Mouse (Mus musculus): ENCODE data around the gene Smarca4. TPM values are rescaled to one million over a fixed set of nuclear protein-coding genes. Genes with fewer than 3 reads are reported as not detected.

Smarca4 gene
- polyA plus RNA-seq, 1 experiment from 2014 or later = 83.2 TPM

DNA sequence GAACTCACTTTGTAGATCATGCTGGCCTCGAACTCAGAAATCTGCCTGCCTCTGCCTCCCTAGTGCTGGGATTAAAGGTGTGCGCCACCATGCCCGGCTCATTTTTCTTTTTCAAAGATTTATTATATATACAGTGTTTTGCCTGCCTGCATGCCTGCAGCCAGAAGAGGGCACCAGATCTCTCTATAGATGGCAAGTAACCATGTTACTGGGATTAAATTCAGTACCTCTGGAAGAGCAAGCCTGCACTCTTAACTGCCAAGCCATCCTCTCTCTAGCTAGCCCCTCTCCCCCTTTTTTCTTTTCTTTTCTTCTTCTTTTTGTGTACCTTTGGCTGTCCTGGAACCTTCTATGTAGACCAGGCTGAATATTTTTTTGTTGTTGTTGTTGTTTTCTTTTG lies 14.7 kb downstream of the Smarca4 start:
- H3K9ac ChIP-seq = no peak overlapping the region
- no peaks in the 10 kb centered on the region for H3K9me3 ChIP-seq
- 69% methylated on average over 3 of the region's 3 CpGs for WGBS
- no peaks in the 10 kb centered on the region for H3K4me1 ChIP-seq
- H3K27ac ChIP-seq = no peak overlapping the region
- no peak for ATAC-seq (ENCODE audit: borderline replicate concordance, extremely low read depth, low FRiP score, low TSS enrichment)
- peaks cover 28% of the 10 kb centered on the region for H3K36me3 ChIP-seq
- H3K27me3 ChIP-seq = no peaks in the 10 kb centered on the region
- H3K4me3 ChIP-seq = no peak overlapping the region
- no peak overlapping the region for H3K4me2 ChIP-seq

DNA sequence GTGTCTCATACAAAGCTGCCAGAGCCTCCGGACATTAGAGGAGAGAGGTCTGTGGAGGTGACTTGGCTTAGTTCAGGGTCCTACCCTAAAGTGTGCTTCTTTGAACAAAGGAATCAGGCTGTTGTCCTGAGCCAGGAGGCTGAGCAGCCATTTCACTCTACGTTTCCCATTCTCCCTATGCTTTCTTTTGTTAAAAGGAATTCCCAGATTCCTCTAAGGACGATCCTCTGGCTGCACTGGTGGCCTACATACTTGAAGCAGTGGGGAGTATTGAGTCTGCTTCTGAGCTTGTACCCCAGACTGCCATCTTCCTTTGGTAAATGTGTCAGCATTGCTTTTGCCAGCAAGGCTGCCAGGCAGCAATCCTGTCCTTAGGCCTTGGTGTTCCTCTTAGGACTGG lies 17.1 kb downstream of the Smarca4 start:
- Histone ChIP-seq H3K27me3 (no peaks in the 10 kb centered on the region), H3K9ac (no peak overlapping the region), H3K4me3 (no peak overlapping the region), H3K9me3 (no peaks in the 10 kb centered on the region), H3K27ac (no peak overlapping the region), H3K36me3 (peaks cover 53% of the 10 kb centered on the region), H3K4me1 (no peaks in the 10 kb centered on the region), H3K4me2 (no peak overlapping the region)
- ATAC-seq (ENCODE audit: borderline replicate concordance, extremely low read depth, low FRiP score, low TSS enrichment) = no peak
- 88% methylated on average over 3 of the region's 3 CpGs for WGBS

DNA sequence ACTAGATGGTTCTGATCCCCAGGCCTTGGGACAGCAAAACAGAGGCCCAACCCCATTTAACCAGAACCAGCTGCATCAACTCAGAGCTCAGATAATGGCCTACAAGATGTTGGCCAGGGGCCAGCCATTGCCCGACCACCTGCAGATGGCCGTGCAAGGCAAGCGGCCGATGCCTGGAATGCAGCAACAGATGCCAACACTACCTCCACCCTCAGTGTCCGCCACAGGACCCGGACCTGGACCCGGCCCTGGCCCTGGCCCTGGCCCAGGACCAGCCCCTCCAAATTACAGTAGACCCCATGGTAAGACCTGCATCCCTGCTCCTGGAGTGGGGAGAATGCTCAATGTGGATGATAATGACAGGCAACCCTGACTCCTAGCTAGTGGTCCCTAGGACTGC lies 19.7 kb downstream of the Smarca4 start:
- Histone ChIP-seq H3K4me1 (no peaks in the 10 kb centered on the region), H3K27me3 (no peaks in the 10 kb centered on the region), H3K4me3 (no peak overlapping the region), H3K4me2 (no peak overlapping the region), H3K27ac (no peak overlapping the region), H3K9me3 (no peaks in the 10 kb centered on the region), H3K9ac (no peak overlapping the region), H3K36me3 (peaks cover 78% of the 10 kb centered on the region)
- WGBS = 55% methylated on average over 7 of the region's 7 CpGs
- ATAC-seq (ENCODE audit: borderline replicate concordance, extremely low read depth, low FRiP score, low TSS enrichment) = no peak

DNA sequence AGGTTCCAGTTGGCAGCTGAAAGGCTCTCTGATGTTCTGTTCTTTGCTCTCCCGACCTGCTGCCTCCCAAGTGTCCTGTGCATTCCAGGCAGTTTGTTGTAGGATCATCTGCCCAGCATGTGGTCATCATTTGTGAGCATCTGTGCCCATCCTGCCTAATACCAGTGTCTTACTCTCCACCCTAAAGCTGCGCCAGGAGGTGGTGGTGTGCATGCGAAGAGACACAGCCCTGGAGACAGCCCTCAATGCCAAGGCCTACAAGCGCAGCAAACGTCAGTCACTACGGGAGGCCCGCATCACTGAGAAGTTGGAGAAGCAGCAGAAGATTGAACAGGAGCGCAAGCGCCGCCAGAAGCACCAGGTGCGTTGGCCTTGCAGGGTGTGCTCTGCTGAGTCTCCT lies 23.1 kb downstream of the Smarca4 start:
- H3K36me3 ChIP-seq = peaks cover 97% of the 10 kb centered on the region
- WGBS = 93% methylated on average over 11 of the region's 11 CpGs
- no peak for ATAC-seq (ENCODE audit: borderline replicate concordance, extremely low read depth, low FRiP score, low TSS enrichment)
- H3K9ac ChIP-seq = no peak overlapping the region
- no peak overlapping the region for H3K4me3 ChIP-seq
- H3K27me3 ChIP-seq = no peaks in the 10 kb centered on the region
- H3K4me1 ChIP-seq = no peaks in the 10 kb centered on the region
- no peak overlapping the region for H3K27ac ChIP-seq
- no peak overlapping the region for H3K4me2 ChIP-seq
- H3K9me3 ChIP-seq = no peaks in the 10 kb centered on the region

DNA sequence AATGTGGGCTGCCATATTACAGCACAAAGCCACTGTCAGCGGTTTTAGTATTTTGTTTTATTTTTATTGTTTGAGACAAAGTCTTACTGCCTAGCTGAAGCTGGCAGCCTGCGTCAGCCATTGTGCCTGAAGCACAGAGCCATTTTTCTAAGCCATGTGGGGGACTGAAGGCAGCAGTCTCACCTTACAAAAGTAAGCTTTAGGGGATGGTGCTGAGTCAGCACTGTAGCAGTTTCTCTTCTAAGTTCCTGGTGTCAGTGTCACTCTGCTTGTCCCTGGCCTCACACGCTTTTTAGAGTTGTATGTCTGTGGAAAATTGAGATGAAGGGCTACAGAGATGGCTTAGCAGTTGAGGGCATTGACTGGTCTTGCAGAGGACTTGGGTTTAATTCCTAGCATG lies 30.4 kb downstream of the Smarca4 start:
- H3K9me3 ChIP-seq = no peaks in the 10 kb centered on the region
- H3K4me1 ChIP-seq = no peaks in the 10 kb centered on the region
- peaks cover 88% of the 10 kb centered on the region for H3K36me3 ChIP-seq
- WGBS = 92% methylated on average over 3 of the region's 3 CpGs
- no peak overlapping the region for H3K9ac ChIP-seq
- no peaks in the 10 kb centered on the region for H3K27me3 ChIP-seq
- H3K27ac ChIP-seq = no peak overlapping the region
- H3K4me2 ChIP-seq = no peak overlapping the region
- no peak for ATAC-seq (ENCODE audit: borderline replicate concordance, extremely low read depth, low FRiP score, low TSS enrichment)
- no peak overlapping the region for H3K4me3 ChIP-seq

DNA sequence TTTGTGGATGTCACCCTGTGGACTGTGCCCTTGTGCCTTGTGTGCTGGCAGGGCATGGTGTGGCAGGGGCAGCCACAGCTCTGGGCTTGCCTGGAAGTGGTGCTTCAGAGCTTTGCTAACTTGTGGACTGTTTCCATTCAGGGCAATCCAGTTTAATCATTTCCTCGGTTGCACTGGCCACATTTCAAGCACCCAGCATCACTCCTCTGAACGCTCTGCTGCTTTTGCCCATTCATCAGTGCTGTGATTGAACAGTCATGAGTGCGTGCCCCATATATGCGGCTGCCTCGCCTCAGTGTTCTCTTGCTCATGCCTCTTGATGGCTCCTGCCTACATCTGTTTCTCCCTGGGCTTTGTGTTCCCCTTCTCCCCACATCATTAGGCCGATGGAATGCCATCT lies 31.8 kb downstream of the Smarca4 start:
- Histone ChIP-seq H3K36me3 (peaks cover 80% of the 10 kb centered on the region), H3K9me3 (no peaks in the 10 kb centered on the region), H3K9ac (no peak overlapping the region), H3K4me1 (no peaks in the 10 kb centered on the region), H3K27me3 (no peaks in the 10 kb centered on the region), H3K27ac (no peak overlapping the region), H3K4me3 (no peak overlapping the region), H3K4me2 (no peak overlapping the region)
- no peak for ATAC-seq (ENCODE audit: borderline replicate concordance, extremely low read depth, low FRiP score, low TSS enrichment)
- 94% methylated on average over 6 of the region's 6 CpGs for WGBS

DNA sequence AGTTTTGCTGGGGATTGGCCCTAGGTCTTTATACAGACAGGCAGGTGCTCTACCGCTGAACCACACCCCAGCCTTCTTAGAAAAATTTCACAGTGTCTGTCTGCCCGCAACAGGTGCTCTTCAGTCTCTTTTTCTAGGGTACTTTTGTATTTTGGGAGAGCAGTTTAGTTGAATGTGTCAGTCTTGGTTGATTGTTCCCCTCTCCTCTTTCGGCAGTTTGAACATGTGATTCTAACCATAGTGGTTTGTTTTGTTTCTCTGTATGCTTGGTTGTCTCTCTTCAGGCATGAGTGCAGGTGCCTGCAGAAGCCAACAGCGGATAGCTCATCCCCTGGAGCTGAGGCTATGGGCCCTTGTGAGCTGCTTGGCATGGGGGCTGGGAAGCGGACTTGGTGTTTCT lies 36.3 kb downstream of the Smarca4 start:
- Histone ChIP-seq H3K9me3 (no peaks in the 10 kb centered on the region), H3K4me3 (no peak overlapping the region), H3K4me2 (no peak overlapping the region), H3K27ac (no peak overlapping the region), H3K4me1 (no peaks in the 10 kb centered on the region), H3K36me3 (peaks cover 82% of the 10 kb centered on the region), H3K9ac (no peak overlapping the region), H3K27me3 (no peaks in the 10 kb centered on the region)
- ATAC-seq (ENCODE audit: borderline replicate concordance, extremely low read depth, low FRiP score, low TSS enrichment) = no peak
- 86% methylated on average over 5 of the region's 5 CpGs for WGBS

DNA sequence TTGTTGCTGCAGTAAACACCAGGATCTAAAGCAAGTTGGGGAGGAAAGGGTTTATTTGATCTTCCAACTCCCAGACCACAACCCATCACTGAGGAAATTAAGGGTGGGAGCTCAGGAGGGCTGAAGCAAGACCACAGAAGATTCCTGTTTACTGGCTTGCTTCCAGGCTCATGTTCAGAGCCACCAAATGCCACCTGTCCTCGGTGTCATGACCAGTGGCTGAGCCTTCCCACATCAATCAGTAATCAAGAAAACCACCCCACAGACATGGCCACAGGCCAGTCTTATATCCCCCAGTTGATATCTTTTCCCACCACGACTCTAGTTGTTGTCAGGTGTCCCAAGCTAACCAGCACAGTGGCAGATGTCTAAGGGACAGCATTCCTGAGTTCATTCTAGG lies 37.3 kb downstream of the Smarca4 start:
- no peak overlapping the region for H3K4me2 ChIP-seq
- peaks cover 80% of the 10 kb centered on the region for H3K36me3 ChIP-seq
- no peak overlapping the region for H3K4me3 ChIP-seq
- no peak overlapping the region for H3K9ac ChIP-seq
- no peak overlapping the region for H3K27ac ChIP-seq
- no peaks in the 10 kb centered on the region for H3K4me1 ChIP-seq
- H3K9me3 ChIP-seq = no peaks in the 10 kb centered on the region
- no peaks in the 10 kb centered on the region for H3K27me3 ChIP-seq
- ATAC-seq (ENCODE audit: borderline replicate concordance, extremely low read depth, low FRiP score, low TSS enrichment) = no peak
- 83% methylated on average over 2 of the region's 2 CpGs for WGBS

DNA sequence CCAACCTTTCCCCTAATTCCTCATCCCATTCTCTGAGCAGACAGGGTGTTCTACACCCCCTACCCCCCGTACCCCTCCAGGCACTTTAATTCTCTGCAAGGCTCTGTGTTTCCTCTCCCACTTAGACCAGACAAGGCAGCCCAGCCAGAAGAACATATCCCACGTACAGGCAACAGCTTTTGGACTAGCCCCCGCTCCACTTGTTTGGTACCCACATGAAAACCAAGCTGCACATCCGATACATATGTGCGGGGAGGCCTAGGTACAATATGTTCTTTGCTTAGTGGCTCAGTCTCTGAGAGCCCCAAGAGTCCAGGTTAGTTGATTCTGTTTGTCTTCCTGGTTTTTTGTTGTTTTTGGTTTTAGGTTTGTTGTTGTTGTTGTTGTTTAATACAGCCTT lies 46.1 kb downstream of the Smarca4 start:
- H3K36me3 ChIP-seq = peaks cover 96% of the 10 kb centered on the region
- no peak overlapping the region for H3K4me3 ChIP-seq
- no peak overlapping the region for H3K4me2 ChIP-seq
- no peak overlapping the region for H3K9ac ChIP-seq
- 91% methylated on average over 5 of the region's 5 CpGs for WGBS
- no peak for ATAC-seq (ENCODE audit: borderline replicate concordance, extremely low read depth, low FRiP score, low TSS enrichment)
- H3K9me3 ChIP-seq = no peaks in the 10 kb centered on the region
- no peaks in the 10 kb centered on the region for H3K4me1 ChIP-seq
- no peak overlapping the region for H3K27ac ChIP-seq
- no peaks in the 10 kb centered on the region for H3K27me3 ChIP-seq

DNA sequence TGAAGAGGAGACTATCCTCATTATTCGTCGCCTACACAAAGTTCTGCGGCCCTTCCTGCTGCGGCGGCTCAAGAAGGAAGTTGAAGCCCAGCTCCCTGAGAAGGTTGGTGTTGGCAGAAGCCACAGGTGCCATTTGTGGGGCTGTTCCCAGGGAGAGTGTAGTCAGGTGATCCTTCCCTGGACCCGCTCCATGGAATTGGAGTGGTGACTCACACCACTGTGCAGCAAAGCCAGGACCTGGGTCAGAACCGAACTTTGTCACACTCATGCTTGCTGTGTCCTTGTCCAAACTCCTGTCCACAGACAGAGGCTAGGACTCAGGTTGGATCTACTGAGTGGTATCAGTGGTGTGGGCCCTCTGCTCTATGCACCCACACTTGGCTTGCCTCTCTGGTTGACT lies 53.0 kb downstream of the Smarca4 start:
- no peak overlapping the region for H3K4me2 ChIP-seq
- H3K27ac ChIP-seq = no peak overlapping the region
- no peak overlapping the region for H3K9ac ChIP-seq
- 95% methylated on average over 7 of the region's 7 CpGs for WGBS
- H3K36me3 ChIP-seq = peaks cover 99% of the 10 kb centered on the region
- H3K27me3 ChIP-seq = no peaks in the 10 kb centered on the region
- ATAC-seq (ENCODE audit: borderline replicate concordance, extremely low read depth, low FRiP score, low TSS enrichment) = no peak
- no peak overlapping the region for H3K4me3 ChIP-seq
- H3K4me1 ChIP-seq = no peaks in the 10 kb centered on the region
- no peaks in the 10 kb centered on the region for H3K9me3 ChIP-seq

DNA sequence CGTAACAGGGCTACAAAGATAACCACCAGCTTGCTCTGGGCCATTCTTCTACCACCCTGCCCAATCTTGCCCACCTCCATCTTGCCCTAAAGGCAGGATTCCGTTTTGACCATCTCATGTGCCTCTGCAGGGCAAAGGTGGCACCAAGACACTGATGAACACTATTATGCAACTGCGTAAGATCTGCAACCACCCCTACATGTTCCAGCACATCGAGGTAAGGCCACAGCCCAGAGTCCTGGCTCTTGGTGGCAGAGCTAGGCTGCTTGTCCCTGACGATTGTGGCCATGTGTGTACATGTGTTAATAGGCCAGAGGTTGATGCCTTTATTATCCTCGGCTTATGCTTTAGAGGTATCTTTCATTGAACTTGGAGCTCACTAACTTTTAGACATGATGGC lies 54.4 kb downstream of the Smarca4 start:
- Histone ChIP-seq H3K27ac (no peak overlapping the region), H3K4me1 (no peaks in the 10 kb centered on the region), H3K4me2 (no peak overlapping the region), H3K27me3 (no peaks in the 10 kb centered on the region), H3K9me3 (no peaks in the 10 kb centered on the region), H3K36me3 (peaks cover 100% of the 10 kb centered on the region), H3K9ac (no peak overlapping the region), H3K4me3 (no peak overlapping the region)
- ATAC-seq (ENCODE audit: borderline replicate concordance, extremely low read depth, low FRiP score, low TSS enrichment) = no peak
- WGBS = 90% methylated on average over 6 of the region's 6 CpGs

DNA sequence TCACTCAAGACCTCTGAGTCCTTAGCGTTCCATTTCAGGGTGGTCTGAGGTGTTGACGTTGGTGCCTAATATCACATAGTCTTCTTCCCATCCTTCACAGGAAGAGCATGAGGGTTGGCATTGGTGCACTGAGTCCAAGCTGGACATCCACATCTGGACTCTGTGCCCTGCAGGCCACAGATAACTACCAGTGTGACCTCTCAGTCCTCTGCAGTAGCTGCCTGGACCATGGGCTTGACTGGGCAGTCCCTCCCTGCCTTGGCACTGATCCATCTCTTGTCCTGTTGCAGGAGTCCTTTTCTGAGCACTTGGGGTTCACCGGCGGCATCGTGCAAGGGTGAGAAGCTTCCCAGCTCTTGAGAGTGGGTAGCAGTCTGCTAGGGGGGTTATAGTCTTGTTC lies 55.8 kb downstream of the Smarca4 start:
- Histone ChIP-seq H3K4me3 (no peak overlapping the region), H3K4me1 (no peaks in the 10 kb centered on the region), H3K9ac (no peak overlapping the region), H3K4me2 (no peak overlapping the region), H3K27me3 (no peaks in the 10 kb centered on the region), H3K36me3 (peaks cover 100% of the 10 kb centered on the region), H3K9me3 (no peaks in the 10 kb centered on the region), H3K27ac (no peak overlapping the region)
- WGBS = 92% methylated on average over 5 of the region's 5 CpGs
- no peak for ATAC-seq (ENCODE audit: borderline replicate concordance, extremely low read depth, low FRiP score, low TSS enrichment)

DNA sequence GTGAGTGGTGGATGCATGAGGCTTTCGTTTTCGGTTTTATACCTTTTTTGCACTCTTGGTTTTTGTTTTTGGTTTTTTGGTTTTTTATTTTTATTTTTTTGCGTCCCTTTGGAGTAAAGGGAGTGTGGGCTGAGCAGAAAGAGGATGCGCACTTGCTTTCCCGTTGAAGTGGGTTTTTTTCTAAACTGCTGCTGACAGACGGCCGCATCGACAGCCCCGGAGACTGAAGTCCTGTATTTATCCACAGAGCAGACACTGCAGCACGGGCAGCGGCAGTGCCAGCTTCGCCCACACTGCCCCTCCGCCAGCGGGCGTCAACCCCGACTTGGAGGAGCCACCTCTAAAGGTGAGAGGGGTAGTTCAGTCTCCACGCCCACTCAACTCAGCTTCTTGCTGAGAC lies 61.7 kb downstream of the Smarca4 start:
- ATAC-seq (ENCODE audit: borderline replicate concordance, extremely low read depth, low FRiP score, low TSS enrichment) = no peak
- 90% methylated on average over 17 of the region's 17 CpGs for WGBS
- H3K9me3 ChIP-seq = no peaks in the 10 kb centered on the region
- no peak overlapping the region for H3K9ac ChIP-seq
- H3K4me1 ChIP-seq = no peaks in the 10 kb centered on the region
- H3K27me3 ChIP-seq = no peaks in the 10 kb centered on the region
- H3K4me2 ChIP-seq = no peak overlapping the region
- H3K27ac ChIP-seq = no peak overlapping the region
- no peak overlapping the region for H3K4me3 ChIP-seq
- H3K36me3 ChIP-seq = peaks cover 94% of the 10 kb centered on the region
